Mouse (Mus musculus): ENCODE measurements at regions not wholly inside any gene's neighbourhood (a gene's known extent, or its start where the extent isn't known, plus 50 kb on each side); places are given as distances from the start of the nearest gene placed in this dataset.

DNA sequence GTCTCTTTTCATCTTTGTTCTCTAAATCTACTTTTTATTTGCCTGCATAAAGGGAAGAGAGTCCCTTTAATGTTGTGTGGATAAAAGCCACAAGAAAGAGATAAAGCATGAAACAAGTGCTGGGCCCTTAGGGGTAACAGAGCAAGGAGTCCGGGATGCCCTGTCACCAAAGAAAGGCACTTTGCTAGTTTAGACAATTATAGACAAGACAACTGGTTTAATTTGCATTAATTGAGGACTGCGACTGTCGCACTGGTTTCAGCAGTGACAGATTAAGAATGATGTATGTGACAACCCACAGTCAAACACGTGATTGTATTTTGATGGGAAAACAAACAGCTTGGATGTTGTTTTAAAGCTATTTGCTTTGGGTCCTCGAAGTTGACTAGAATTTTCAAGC, 325.0 kb downstream of the Pmp22 start:
- intact Hi-C loops (cut with DNase I), result no loop called here
- DNase-seq (ENCODE audit: low spot score in 2 of 2), result no peak

DNA sequence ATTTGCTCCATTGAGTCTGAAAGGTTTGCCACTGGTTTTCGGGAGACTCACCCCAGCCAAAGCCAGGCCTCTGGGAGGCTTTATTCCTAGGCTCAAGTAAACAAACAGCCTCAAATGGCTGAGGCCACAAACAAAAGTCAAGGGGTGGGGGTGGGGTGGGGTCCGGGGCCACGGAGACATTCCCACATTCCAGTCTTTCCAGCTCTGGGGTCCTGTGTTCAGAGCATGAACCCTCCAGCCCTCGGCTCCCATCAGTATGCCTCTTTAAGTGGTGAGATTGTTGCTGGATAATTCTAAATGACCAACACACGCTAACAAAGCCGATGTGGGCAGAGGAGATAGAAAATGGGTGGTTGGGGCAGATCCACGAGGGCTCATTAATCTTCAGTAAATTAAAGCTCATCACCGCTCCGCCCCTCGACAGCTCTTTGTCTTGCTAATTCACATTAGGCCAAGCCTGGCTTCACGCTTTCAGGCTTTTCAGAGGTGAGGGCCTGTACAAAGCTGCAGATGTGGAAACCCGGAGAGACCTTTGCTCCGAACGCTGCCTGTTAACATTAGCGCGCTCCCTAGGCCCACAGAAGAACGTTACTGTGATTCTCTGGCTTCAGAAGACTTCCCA, 326.2 kb downstream of the Pmp22 start:
- no peak for DNase-seq (ENCODE audit: low spot score in 2 of 2)
- intact Hi-C loops (cut with DNase I), result no loop called here

DNA sequence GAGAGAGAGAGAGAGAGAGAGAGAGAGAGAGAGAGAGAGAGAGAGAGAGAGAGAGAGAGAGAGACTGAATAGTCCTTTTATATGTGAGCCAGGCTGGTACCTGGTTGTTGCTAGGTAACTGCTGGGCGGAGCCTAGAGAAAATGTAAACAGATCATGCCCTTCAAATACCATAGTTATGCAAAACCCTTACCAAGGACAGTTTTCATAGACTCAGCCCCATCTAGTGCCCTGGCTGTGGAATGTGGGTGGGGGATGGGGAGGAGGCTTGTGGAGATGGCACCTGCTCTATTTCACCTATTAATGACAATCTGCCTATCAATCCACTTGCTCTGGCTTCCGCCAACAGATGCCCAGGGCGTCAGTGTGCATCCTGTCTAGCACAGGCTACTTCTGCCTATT, 327.6 kb downstream of the Pmp22 start:
- intact Hi-C loops (cut with DNase I), result no loop called here
- DNase-seq (ENCODE audit: low spot score in 2 of 2), result no peak

DNA sequence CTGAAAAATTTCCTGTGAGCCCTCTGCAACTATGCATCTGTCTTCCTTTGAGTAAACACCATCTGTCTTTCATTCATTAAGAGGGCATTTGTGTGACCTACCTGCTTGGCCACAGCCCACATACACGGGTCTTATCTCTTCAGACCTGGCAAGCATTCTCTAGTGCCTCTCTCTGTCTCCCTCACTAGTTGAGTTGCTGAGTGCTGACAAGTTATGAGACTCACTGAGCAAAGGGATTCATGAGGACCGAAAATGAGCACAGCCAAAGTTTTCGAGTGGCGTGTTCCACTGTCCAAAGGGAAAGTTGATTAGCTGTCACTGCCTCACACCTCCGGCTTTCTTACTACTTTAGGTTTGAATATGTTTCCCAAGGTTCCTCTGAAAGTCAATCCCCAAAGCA, 328.5 kb downstream of the Pmp22 start:
- DNase-seq (ENCODE audit: low spot score in 2 of 2), result no peak

DNA sequence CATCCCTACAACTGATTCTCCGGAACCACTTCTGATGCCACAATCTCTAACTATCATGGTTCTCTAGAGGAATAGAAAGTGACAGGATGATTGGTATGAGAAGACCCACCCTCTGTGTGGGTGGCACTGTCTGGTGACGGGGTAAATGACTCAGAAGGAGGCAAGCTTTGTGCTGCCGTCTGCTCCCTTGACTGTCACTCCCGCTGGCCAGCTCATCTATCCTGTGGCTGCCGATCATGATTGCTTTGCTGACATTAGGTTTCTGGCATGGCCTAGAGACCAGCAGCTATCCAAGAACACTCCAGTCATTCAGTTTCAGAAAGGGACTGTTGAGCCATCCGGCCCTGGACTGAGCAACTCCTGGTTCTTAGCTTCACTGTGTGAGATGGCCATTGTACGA, 331.4 kb downstream of the Pmp22 start:
- intact Hi-C loops (cut with DNase I), result no loop called here
- DNase-seq (ENCODE audit: low spot score in 2 of 2), result no peak

More for the DNA sequence above, 328.5 kb downstream of the Pmp22 start:
- intact Hi-C loops (cut with DNase I), result no loop called here

DNA sequence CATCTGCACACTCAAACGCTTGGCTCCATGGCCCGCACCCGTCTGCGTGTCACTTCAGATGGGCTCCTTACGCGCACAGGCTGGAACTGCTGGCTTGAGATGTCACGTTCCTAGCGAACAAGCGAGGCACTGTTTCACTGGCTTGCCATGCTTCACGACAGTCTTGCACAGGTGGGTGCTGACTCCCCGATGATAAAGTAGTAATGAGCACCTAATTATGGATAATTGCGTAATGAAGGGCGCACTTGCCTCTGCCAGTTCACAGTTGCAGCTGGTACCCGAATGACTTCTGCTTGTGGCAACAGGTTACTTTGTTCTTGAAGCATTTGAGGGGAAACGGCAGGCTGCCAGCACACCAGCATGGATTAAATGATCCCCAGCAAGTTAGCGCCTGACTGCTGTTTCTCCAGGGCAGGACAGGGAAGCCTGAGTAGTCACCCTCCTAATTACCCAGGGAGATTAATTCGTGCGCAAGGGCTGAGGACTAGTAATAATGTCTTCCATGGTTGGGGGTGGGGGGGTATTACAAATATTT, 335.1 kb downstream of the Pmp22 start:
- intact Hi-C loops (cut with DNase I), result no loop called here

DNA sequence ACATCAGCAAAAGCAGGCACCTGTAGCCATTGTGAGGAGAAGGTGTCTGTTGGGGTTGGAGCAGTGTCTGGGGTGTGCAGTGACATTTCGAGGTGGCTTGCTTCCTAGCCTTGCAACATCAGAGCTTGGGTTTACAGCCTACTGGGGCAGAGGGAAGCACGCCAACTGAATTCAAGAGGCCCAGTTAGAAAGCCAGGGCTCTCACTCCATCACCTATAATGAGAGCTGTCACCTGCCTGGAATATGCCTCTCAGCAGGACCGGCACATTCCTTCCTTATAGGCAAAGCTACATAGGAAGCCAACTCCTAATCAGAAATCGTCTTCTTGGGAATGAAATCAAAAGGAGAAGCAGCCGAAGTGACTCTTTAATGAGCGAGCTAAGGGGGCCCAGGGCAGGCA, 337.2 kb downstream of the Pmp22 start:
- intact Hi-C loops (cut with DNase I), result no loop called here
- no peak for DNase-seq (ENCODE audit: low spot score in 2 of 2)

More for the DNA sequence above, 335.1 kb downstream of the Pmp22 start:
- peak in 1 of 2 experiments; percentile 2 for DNase-seq (ENCODE audit: low spot score in 2 of 2)

DNA sequence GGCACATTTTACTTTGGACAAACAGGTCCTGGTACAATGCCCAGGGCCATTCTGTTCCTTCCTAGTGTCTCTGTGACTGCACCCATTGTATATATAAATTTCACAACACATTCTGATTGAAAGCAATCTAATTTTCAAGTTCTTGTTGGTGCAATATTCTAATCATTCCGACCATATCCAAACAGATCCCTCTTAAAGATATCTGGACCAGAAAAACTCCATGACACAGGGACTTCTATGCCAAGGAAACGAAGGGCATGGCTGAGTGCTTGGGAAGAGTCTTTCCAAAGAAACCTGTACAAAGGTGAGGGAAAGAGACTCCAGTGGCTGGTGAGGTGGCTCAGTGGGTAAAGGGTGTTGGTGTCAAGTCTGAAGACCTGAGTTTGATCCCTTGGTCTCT, 337.8 kb downstream of the Pmp22 start:
- DNase-seq (ENCODE audit: low spot score in 2 of 2), result no peak
- intact Hi-C loops (cut with DNase I), result no loop called here

DNA sequence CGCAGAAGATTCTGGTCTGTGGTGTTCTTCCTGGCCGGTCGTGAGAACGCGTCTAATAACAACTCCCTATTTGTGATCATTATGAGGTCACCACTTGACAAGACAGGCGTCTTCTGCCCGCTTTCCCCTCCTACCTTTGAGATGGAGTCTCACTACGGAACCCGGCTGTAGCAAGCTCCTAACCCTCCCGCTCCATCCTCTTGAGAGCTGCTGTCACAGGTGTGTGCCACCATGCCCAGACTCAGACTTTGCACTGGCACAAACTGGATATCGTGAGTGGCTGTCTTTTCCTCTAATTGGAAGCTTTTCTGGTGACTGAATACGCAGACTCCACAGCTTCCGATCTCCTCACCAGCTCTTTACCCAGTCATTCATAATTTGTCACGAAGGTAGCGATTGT, 346.0 kb downstream of the Pmp22 start:
- intact Hi-C loops (cut with DNase I), result no loop called here
- no peak for DNase-seq (ENCODE audit: low spot score in 2 of 2)

DNA sequence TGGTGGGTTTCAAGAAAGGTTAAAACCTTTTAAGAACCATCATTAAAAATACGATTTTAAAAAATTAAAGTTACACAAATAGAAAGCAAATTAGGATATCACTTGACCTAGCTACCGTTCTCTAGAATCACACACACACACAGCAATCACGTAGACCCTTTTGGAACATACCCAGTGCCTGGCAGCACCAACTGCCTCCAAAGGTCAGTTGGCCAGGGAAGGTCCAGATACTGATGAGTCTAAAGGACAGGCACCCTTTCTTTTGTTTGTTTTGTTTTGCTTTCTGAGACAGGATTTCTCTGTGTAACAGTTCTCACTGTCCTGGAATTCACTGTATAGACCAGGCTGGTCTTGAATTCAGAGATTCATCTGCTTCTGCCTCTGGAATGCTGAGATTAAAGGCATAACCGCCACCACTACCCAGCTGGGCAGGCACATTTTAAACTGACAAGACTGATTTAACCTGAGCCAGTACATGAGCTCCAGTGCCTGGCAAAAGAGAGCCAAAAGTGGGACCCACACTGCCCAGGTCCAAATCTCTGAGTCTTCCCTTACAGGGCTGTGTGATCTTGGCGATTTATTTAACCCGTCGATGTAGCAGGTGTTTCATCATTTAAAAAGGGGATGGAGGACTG, 353.0 kb downstream of the Pmp22 start:
- intact Hi-C loops (cut with DNase I), result no loop called here
- no peak for DNase-seq (ENCODE audit: low spot score in 2 of 2)

DNA sequence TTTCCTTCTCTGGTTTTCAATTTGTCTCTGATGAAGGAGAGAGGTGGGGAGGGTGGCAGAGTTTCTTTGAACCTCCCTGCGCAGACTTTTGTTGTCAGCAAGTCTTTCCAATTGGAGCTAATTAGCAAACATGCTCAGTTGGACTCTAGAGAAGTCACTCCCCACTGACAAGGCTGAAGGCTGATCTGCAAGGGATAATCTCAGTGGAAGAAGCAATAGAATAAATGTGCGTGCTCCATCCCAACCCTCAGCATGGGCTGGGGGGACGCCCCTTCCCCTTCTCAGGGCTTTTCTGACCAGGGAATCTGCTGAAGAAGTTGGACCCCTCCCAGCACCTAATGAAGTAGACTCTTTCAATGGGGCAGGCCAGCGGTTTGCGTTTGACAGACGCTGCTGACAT, 353.8 kb downstream of the Pmp22 start:
- intact Hi-C loops (cut with DNase I), result no loop called here
- no peak for DNase-seq (ENCODE audit: low spot score in 2 of 2)

DNA sequence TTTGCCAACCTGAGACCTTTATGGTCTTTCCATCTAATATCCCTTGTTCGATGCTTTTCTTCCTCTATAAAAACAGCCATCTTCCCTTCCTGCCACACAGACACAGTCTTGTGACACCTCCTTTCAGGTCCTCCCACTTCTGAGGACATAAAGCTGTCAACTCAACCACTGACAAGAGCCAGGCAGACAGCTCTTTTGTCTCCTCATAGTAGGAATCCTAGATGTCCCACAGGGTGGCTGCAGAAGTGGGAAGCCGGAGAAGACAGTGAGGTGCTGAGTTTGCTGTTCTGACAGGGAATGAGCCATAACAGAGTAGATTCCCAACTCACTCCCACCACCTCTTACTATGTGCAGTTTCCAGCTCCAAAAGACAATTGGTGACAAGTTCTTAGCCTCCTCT, 358.4 kb downstream of the Pmp22 start:
- no peak for DNase-seq (ENCODE audit: low spot score in 2 of 2)

DNA sequence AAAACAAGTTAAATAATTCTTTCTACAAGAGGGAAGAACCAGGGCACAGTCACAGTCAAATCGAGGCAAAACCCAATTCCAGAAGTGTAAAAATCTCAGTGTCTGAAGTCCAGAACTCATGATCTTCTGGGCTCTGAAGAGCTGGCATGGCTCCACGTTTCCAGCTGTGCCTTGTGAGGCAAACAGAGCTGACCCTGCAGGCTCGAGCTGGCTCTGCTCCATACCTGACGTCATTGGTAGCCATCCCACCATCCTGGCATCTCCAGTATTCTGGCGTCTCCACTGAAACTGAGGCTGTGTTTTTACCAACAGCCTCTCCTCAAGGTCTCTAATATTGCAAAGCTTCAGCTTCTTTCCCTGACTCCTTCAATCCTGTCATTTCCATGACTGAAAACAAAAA, 373.4 kb downstream of the Pmp22 start:
- DNase-seq (ENCODE audit: low spot score in 2 of 2), result no peak
- intact Hi-C loops (cut with DNase I), result no loop called here

More for the DNA sequence above, 358.4 kb downstream of the Pmp22 start:
- intact Hi-C loops (cut with DNase I), result no loop called here

DNA sequence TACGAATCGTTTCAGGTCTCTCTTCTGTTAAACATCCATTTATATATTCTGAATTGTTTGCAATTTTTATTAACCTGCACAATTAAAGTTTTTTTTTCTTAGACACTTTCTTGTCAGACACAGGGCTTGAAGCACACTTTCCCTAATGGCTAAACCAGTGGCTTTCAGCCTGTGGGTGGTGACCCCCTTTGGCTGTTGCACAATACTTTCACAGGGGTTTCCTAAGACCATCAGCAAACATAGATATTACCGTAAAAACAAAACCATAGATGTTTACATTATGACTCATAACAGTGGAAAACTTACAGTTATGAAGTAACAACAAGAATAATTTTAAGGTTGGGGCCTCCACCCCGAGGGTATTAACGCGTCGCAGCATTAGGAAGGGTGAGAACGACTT, 378.6 kb downstream of the Pmp22 start:
- intact Hi-C loops (cut with DNase I), result no loop called here
- no peak for DNase-seq (ENCODE audit: low spot score in 2 of 2)

DNA sequence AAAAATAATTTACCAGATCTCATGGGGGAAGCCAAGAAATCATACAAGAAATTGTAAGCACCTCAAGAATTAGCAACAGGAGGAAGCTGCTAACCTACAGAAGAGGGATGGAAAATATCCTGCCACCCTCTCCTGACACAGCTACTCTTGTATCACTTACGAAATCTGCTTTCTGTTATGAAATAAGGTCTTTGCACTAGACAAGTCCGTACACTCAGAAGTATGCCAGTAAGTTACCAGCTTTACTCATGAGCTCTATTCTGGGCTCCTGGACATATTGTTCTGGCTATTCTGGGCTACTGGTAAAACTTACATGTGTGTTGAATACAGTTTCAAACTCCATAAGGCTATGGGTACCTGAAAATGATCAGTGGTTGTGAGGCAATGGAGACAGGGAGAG, 379.9 kb downstream of the Pmp22 start:
- intact Hi-C loops (cut with DNase I), result no loop called here
- DNase-seq (ENCODE audit: low spot score in 2 of 2), result peak in 1 of 2 experiments; percentile 31

DNA sequence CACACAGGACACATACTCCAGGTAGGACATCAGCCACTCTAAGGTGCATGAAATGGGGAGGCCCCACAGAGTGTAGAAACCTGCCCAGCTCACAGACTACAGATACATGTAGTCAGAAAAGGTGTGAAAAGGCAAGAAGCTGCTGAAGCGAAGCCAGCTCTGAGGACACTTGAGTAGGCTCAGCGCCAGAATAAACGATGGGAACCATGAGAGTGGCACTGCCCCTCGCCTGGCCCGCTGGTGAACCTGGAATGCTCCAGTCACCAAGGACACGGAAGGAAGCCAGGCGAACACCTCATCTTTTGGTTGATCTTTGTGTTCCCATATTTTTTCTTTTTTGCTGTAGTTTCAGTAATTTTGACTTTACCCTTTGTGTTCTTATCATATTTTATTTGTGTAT, 381.8 kb downstream of the Pmp22 start:
- intact Hi-C loops (cut with DNase I), result no loop called here
- DNase-seq (ENCODE audit: low spot score in 2 of 2), result no peak

DNA sequence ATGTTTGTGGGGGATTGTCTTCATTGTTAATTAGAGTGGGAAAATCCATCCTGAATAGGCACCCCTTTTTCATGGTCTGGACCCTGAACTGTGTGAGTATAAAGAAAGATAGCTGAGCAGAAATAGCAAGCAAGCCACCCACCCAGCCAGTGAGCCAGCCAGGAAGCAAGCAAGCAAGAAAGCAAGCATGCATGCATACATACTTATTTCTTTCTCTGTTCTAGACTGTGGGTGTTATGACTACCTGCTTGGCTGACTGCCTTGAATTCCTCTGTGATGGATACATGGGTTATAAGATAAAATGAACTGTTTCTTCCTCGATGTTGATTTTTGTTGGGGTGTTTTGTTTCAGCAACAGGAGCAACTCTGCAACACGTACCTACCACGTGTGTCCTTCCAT, 385.8 kb downstream of the Pmp22 start:
- no peak for DNase-seq (ENCODE audit: low spot score in 2 of 2)
- intact Hi-C loops (cut with DNase I), result no loop called here

DNA sequence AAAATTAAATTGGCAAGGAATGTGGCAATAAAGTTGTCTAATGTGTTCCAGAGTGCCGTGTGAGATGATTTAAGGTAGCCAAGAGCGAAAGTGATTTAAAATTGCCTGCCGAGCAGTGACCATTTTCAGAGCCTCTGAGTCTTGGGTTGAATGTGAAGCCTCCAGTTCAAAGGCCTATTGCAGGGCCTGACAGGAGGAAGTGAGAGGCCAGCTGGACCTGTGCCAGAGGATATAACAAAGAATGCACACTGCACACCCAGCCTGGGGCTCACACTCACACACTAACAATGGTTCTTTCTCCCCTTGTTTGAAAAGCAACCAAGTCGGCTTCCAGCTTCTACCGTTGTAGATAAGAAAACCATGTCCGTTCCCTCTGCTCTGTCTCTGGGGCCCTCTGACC, 390.1 kb downstream of the Pmp22 start:
- DNase-seq (ENCODE audit: low spot score in 2 of 2), result no peak
- intact Hi-C loops (cut with DNase I), result no loop called here

DNA sequence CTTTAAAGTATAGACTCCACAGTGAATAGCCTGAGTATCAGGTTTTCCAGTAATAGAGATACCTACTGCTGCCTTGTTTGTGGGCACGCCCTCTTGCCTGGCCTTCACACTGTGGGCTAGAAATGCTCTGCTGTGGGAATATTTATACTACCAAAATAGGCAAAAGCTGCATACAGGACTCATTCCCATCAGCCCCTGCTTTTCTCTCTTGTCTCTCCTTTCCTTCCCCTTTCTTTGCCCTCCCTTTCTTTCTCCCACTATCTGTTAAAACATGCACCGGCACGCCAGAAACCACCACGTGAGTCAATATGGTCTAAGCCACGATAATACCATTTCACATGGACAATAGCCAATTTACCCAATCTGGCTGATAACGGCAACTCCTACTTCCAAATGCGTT, 395.5 kb downstream of the Pmp22 start:
- intact Hi-C loops (cut with DNase I), result no loop called here
- DNase-seq (ENCODE audit: low spot score in 2 of 2), result no peak

DNA sequence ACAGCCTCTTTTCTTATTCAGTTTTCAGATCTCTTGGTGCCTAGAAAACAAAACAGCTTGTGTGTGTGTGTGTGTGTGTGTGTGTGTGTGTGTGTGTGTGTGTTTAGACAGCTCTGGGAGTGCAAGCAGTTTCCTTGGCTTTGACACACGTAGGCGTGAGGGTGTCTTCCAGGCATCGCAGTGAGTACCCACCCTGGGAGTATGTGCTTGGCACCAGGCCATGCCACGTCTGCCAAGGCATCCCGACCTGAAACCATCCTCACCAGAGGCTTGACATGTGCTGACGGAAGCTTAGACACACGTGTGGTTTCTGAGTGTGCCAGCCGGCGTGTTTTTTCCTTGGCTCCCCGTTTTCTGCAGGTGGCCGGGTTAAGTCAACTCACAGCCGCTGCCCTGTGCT, 396.6 kb downstream of the Pmp22 start:
- intact Hi-C loops (cut with DNase I), result no loop called here
- DNase-seq (ENCODE audit: low spot score in 2 of 2), result peak in 1 of 2 experiments; percentile 27

DNA sequence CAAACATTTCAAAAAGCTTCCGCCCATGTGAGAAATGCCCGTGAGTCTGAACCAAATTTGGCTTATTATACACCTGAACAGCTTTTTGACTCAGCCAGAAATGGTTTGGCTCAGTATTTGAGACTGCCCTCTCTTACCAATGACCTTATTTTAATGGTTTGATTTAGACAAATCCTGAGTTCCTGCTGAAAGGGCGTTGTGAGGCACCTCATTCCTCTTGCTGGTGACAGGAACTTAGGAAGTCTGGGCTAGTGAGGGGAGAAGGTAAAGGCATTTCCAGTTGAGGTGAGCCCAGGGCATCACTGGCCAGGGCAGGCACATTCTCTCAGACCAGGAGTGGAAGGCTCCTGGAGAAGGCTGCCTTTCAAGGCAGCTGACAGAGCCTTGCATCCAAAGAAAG, 396.1 kb downstream of the Hs3st3b1 start:
- intact Hi-C loops (cut with DNase I), result no loop called here
- no peak for DNase-seq (ENCODE audit: low spot score in 2 of 2)

Data from left cerebral cortex, postnatal 14 days (tissue).